Mouse (Mus musculus): Measurements from ENCODE around the gene Kcnj11. TPM values are rescaled to one million over a fixed set of nuclear protein-coding genes. Genes with fewer than 3 reads are reported as not detected.

Gene Kcnj11
- polyA plus RNA-seq (2016; fragmentation: Nextera tagmentation; extraction: Ambion mirVana) = 0.46 and 0.81 TPM in 2 replicates

GRCm38 (mm10) chr7:46100563-46100962, at the start of gene Kcnj11:
Gene Kcnj11 (minus strand): TSS chr7:46100764.
- Histone ChIP-seq H3K27ac (no peak within 1 kb of the TSS), H3K27me3 (peaks cover 35% of the 10 kb centered on the region), H3K9ac (peak within 1 kb of the TSS; percentile 70), H3K4me1 (peaks cover 8% of the 10 kb centered on the region; the same call in 1 of the 2 replicates), H3K36me3 (replicated peaks) (no peaks in the 10 kb centered on the region), H3K9me3 (no peaks in the 10 kb centered on the region), H3K4me2 (peak within 1 kb of the TSS; percentile 87), H3K4me3 (replicated peaks) (peak within 1 kb of the TSS; percentile 62)
- under 1% methylated on average over 34 of the region's 34 CpGs for WGBS
- ATAC-seq (ENCODE audit: low FRiP score) = peak; percentile 87

- Histone ChIP-seq H3K9me3 (no peaks in the 10 kb centered on the region), H3K4me2 (no peak overlapping the region), H3K27me3 (no peaks in the 10 kb centered on the region; the same call in 1 of the 2 replicates), H3K4me3 (replicated peaks) (no peak overlapping the region), H3K36me3 (replicated peaks) (no peaks in the 10 kb centered on the region), H3K27ac (peak overlapping the region; percentile 65; the same call in 1 of the 2 replicates), H3K9ac (no peak overlapping the region), H3K4me1 (peaks cover 6% of the 10 kb centered on the region; the same call in 1 of the 2 replicates)
- no peak for ATAC-seq (ENCODE audit: low FRiP score)
- 93% methylated on average over 7 of the region's 7 CpGs for WGBS
Measured at GRCm38 (mm10) chr7:46147417-46147816, 46.9 kb upstream of the Kcnj11 start.

GRCm38 (mm10) chr7:46146675-46147308, 46.2 kb upstream of the Kcnj11 start:
- Histone ChIP-seq H3K9me3 (no peaks in the 10 kb centered on the region), H3K36me3 (replicated peaks) (no peaks in the 10 kb centered on the region), H3K4me2 (no peak overlapping the region), H3K9ac (no peak overlapping the region), H3K27me3 (no peaks in the 10 kb centered on the region; the same call in 1 of the 2 replicates), H3K4me1 (0 out of 2 replicates have a peak, but pooled peaks cover 3% of the 10 kb centered on the region), H3K27ac (peak overlapping the region; percentile 65), H3K4me3 (replicated peaks) (no peak overlapping the region)
- 55% methylated on average over 7 of the region's 7 CpGs for WGBS
- no peak for ATAC-seq (ENCODE audit: low FRiP score)

- no peak overlapping the region for H3K9ac ChIP-seq
- no peaks in the 10 kb centered on the region for H3K9me3 ChIP-seq
- ATAC-seq (ENCODE audit: low FRiP score) = no peak
- no peak overlapping the region; the same call in 1 of the 2 replicates for H3K27ac ChIP-seq
- no peak overlapping the region for H3K4me2 ChIP-seq
- H3K36me3 ChIP-seq (replicated peaks) = no peaks in the 10 kb centered on the region
- 0 out of 2 replicates have a peak, but pooled peaks cover 3% of the 10 kb centered on the region for H3K4me1 ChIP-seq
- H3K27me3 ChIP-seq = no peaks in the 10 kb centered on the region; the same call in 1 of the 2 replicates
- no peak overlapping the region for H3K4me3 ChIP-seq (replicated peaks)
- WGBS = 87% methylated on average over 8 of the region's 8 CpGs
Measured at GRCm38 (mm10) chr7:46144061-46144460, 43.5 kb upstream of the Kcnj11 start.

GRCm38 (mm10) chr7:46138329-46138930, 37.9 kb upstream of the Kcnj11 start:
- Histone ChIP-seq H3K4me2 (no peak overlapping the region), H3K9me3 (no peaks in the 10 kb centered on the region), H3K36me3 (replicated peaks) (no peaks in the 10 kb centered on the region), H3K4me3 (replicated peaks) (no peak overlapping the region), H3K4me1 (peaks cover 23% of the 10 kb centered on the region), H3K9ac (no peak overlapping the region), H3K27ac (no peak overlapping the region), H3K27me3 (no peaks in the 10 kb centered on the region)
- 42% methylated on average over 7 of the region's 7 CpGs for WGBS
- ATAC-seq (ENCODE audit: low FRiP score) = no peak

GRCm38 (mm10) chr7:46133858-46134257, 33.3 kb upstream of the Kcnj11 start:
- no peak overlapping the region for H3K27ac ChIP-seq
- peak overlapping the region; percentile 10; the same call in 1 of the 2 replicates for H3K4me2 ChIP-seq
- ATAC-seq (ENCODE audit: low FRiP score) = no peak
- 0 out of 2 replicates have a peak, but pooled peaks cover 8% of the 10 kb centered on the region for H3K27me3 ChIP-seq
- H3K36me3 ChIP-seq (replicated peaks) = no peaks in the 10 kb centered on the region
- H3K4me3 ChIP-seq (replicated peaks) = no peak overlapping the region
- 27% methylated on average over 7 of the region's 7 CpGs for WGBS
- H3K9ac ChIP-seq = no peak overlapping the region
- peaks cover 44% of the 10 kb centered on the region for H3K4me1 ChIP-seq
- no peaks in the 10 kb centered on the region for H3K9me3 ChIP-seq

GRCm38 (mm10) chr7:46132229-46132628, 31.7 kb upstream of the Kcnj11 start:
- no peak overlapping the region for H3K27ac ChIP-seq
- no peaks in the 10 kb centered on the region for H3K36me3 ChIP-seq (replicated peaks)
- no peak overlapping the region for H3K9ac ChIP-seq
- WGBS = 92% methylated on average over 12 of the region's 12 CpGs
- no peak overlapping the region for H3K4me3 ChIP-seq (replicated peaks)
- H3K27me3 ChIP-seq = 0 out of 2 replicates have a peak, but pooled peaks cover 8% of the 10 kb centered on the region
- peaks cover 44% of the 10 kb centered on the region for H3K4me1 ChIP-seq
- H3K9me3 ChIP-seq = no peaks in the 10 kb centered on the region
- no peak overlapping the region for H3K4me2 ChIP-seq
- ATAC-seq (ENCODE audit: low FRiP score) = no peak

GRCm38 (mm10) chr7:46131806-46132205, 31.2 kb upstream of the Kcnj11 start:
- Histone ChIP-seq H3K4me2 (no peak overlapping the region), H3K27ac (no peak overlapping the region), H3K9ac (no peak overlapping the region), H3K36me3 (replicated peaks) (no peaks in the 10 kb centered on the region), H3K4me3 (replicated peaks) (no peak overlapping the region), H3K4me1 (peaks cover 44% of the 10 kb centered on the region), H3K27me3 (0 out of 2 replicates have a peak, but pooled peaks cover 8% of the 10 kb centered on the region), H3K9me3 (no peaks in the 10 kb centered on the region)
- 73% methylated on average over 8 of the region's 8 CpGs for WGBS
- no peak for ATAC-seq (ENCODE audit: low FRiP score)

GRCm38 (mm10) chr7:46131266-46131665, 30.7 kb upstream of the Kcnj11 start:
- Histone ChIP-seq H3K4me1 (peaks cover 44% of the 10 kb centered on the region), H3K27ac (no peak overlapping the region), H3K36me3 (replicated peaks) (no peaks in the 10 kb centered on the region), H3K9me3 (no peaks in the 10 kb centered on the region), H3K27me3 (0 out of 2 replicates have a peak, but pooled peaks cover 8% of the 10 kb centered on the region), H3K4me2 (no peak overlapping the region), H3K4me3 (replicated peaks) (no peak overlapping the region), H3K9ac (no peak overlapping the region)
- WGBS = 18% methylated on average over 3 of the region's 3 CpGs
- ATAC-seq (ENCODE audit: low FRiP score) = no peak

GRCm38 (mm10) chr7:46130723-46131122, 30.2 kb upstream of the Kcnj11 start:
- 70% methylated on average over 7 of the region's 7 CpGs for WGBS
- Histone ChIP-seq H3K27ac (no peak overlapping the region), H3K4me1 (peaks cover 44% of the 10 kb centered on the region)

GRCm38 (mm10) chr7:46129463-46130179, 29.1 kb upstream of the Kcnj11 start:
- H3K4me3 ChIP-seq (replicated peaks) = no peak overlapping the region
- no peaks in the 10 kb centered on the region for H3K9me3 ChIP-seq
- H3K4me1 ChIP-seq = peaks cover 38% of the 10 kb centered on the region
- no peak overlapping the region for H3K9ac ChIP-seq
- 0 out of 2 replicates have a peak, but pooled peaks cover 8% of the 10 kb centered on the region for H3K27me3 ChIP-seq
- 44% methylated on average over 7 of the region's 7 CpGs for WGBS
- H3K4me2 ChIP-seq = no peak overlapping the region
- ATAC-seq (ENCODE audit: low FRiP score) = no peak; the same call in 1 of the 2 replicates
- H3K27ac ChIP-seq = no peak overlapping the region
- no peaks in the 10 kb centered on the region for H3K36me3 ChIP-seq (replicated peaks)

More at GRCm38 (mm10) chr7:46130723-46131122, 30.2 kb upstream of the Kcnj11 start:
- 0 out of 2 replicates have a peak, but pooled peaks cover 8% of the 10 kb centered on the region for H3K27me3 ChIP-seq
- no peak overlapping the region for H3K9ac ChIP-seq
- no peak overlapping the region for H3K4me3 ChIP-seq (replicated peaks)
- no peaks in the 10 kb centered on the region for H3K36me3 ChIP-seq (replicated peaks)
- H3K9me3 ChIP-seq = no peaks in the 10 kb centered on the region
- no peak overlapping the region for H3K4me2 ChIP-seq
- no peak for ATAC-seq (ENCODE audit: low FRiP score)

GRCm38 (mm10) chr7:46128196-46128595, 27.6 kb upstream of the Kcnj11 start:
- H3K4me2 ChIP-seq = no peak overlapping the region
- 0 out of 2 replicates have a peak, but pooled peaks cover 8% of the 10 kb centered on the region for H3K27me3 ChIP-seq
- H3K36me3 ChIP-seq (replicated peaks) = no peaks in the 10 kb centered on the region
- no peaks in the 10 kb centered on the region for H3K9me3 ChIP-seq
- 0 out of 2 replicates have a peak overlapping the region, but pooled peaks have one; percentile 19 for H3K27ac ChIP-seq
- H3K9ac ChIP-seq = no peak overlapping the region
- WGBS = 67% methylated on average over 7 of the region's 7 CpGs
- no peak overlapping the region for H3K4me3 ChIP-seq (replicated peaks)
- peak; percentile 63 for ATAC-seq (ENCODE audit: low FRiP score)
- H3K4me1 ChIP-seq = peaks cover 29% of the 10 kb centered on the region
